Mouse (Mus musculus) CH12.LX (cell line): ENCODE measurements around the gene Lect2. TPM values are rescaled to one million over a fixed set of nuclear protein-coding genes. Genes with fewer than 3 reads are reported as not detected.

ENCODE experiments used
- DNase-seq: peaks from one replicate; pipeline ENCODE4 v3.0.0-alpha.2; 2013; ENCODE audit errors: extremely low read depth
- H3K27ac ChIP-seq: 2 replicates; pipeline ENCODE4 v1.5.1; 2012; ENCODE audit warnings: low read depth, mild to moderate bottlenecking, control low read depth, moderate library complexity; ENCODE audit not compliant: insufficient read depth
- H3K27me3 ChIP-seq: replicated peaks from 2 replicates; pipeline ENCODE3; 2012; ENCODE audit warnings: inconsistent platforms
- H3K36me3 ChIP-seq, 2 experiments: replicated peaks in 1 of 2; 2 replicates each; pipeline versions ENCODE3 to v1.6.1; 2012; ENCODE audit warnings: inconsistent platforms in 1 of 2, low read length in 1 of 2, mild to moderate bottlenecking in 1 of 2, mixed read lengths in 1 of 2, moderate library complexity in 1 of 2; ENCODE audit not compliant: control insufficient read depth in 1 of 2, insufficient read depth in 1 of 2
- H3K4me1 ChIP-seq, 2 experiments: 2 replicates each; pipeline ENCODE4 v1.6.1; 2012; ENCODE audit warnings: inconsistent platforms in 1 of 2, moderate library complexity in 1 of 2; ENCODE audit not compliant: insufficient read depth in 2 of 2, control insufficient read depth in 1 of 2
- H3K4me2 ChIP-seq: 2 replicates; pipeline ENCODE4 v1.6.1; 2012; ENCODE audit warnings: low read depth, mild to moderate bottlenecking, control low read depth; ENCODE audit not compliant: poor library complexity, insufficient read depth, severe bottlenecking
- H3K4me3 ChIP-seq, 3 experiments: fragments of 150-350 bp in 1 of 3; sonication (generic) in 1 of 3; replicated peaks in 1 of 3; 2 replicates each; pipeline versions ENCODE3 to v1.5.1; 2011 to 2012; ENCODE audit warnings: low read depth in 2 of 3, low read length in 2 of 3, mild to moderate bottlenecking in 2 of 3, moderate library complexity in 2 of 3, control low read depth in 1 of 3, improper control_type of control experiment in 1 of 3, inconsistent platforms in 1 of 3, mixed read lengths in 1 of 3; ENCODE audit not compliant: poor library complexity in 1 of 3
- H3K79me2 ChIP-seq: replicated peaks from 2 replicates; pipeline ENCODE4 v1.6.1; 2012; ENCODE audit warnings: mild to moderate bottlenecking, moderate library complexity; ENCODE audit not compliant: control insufficient read depth, poor library complexity, insufficient read depth, severe bottlenecking; ENCODE audit errors: extremely low read depth
- H3K9ac ChIP-seq: 2 replicates; pipeline ENCODE4 v1.6.1; 2012; ENCODE audit warnings: low read depth, mild to moderate bottlenecking, control low read depth, moderate library complexity; ENCODE audit not compliant: insufficient read depth
- H3K9me3 ChIP-seq: replicated peaks from 2 replicates; pipeline ENCODE3; 2012; ENCODE audit warnings: low read length, inconsistent platforms, mixed read lengths
- BHLHE40 ChIP-seq: IDR thresholded peaks from 2 replicates; pipeline ENCODE4 v1.6.1; 2011; ENCODE audit warnings: mild to moderate bottlenecking, low read depth, low read length, improper control_type of control experiment
- CHD1 ChIP-seq: IDR thresholded peaks from 2 replicates; pipeline ENCODE4 v1.6.1; 2012; ENCODE audit warnings: low read depth, low read length, improper control_type of control experiment, inconsistent platforms
- CTCF ChIP-seq, 2 experiments: IDR thresholded peaks in 1 of 2; conservative IDR thresholded peaks in 1 of 2; 2 replicates each; pipeline ENCODE4 v1.5.1; 2011 to 2012; ENCODE audit warnings: low read depth in 2 of 2, low read length in 2 of 2, improper control_type of control experiment in 1 of 2, inconsistent platforms in 1 of 2, mild to moderate bottlenecking in 1 of 2, moderate library complexity in 1 of 2
- ELF1 ChIP-seq: IDR thresholded peaks from 2 replicates; pipeline ENCODE4 v1.6.1; 2014; ENCODE audit warnings: low read depth, mild to moderate bottlenecking, inconsistent platforms, low read length, improper control_type of control experiment
- EP300 ChIP-seq: IDR thresholded peaks from 2 replicates; pipeline ENCODE4 v1.6.1; 2011; ENCODE audit warnings: low read length, improper control_type of control experiment
- ETS1 ChIP-seq: conservative IDR thresholded peaks from 2 replicates; pipeline ENCODE4 v1.6.1; 2012; ENCODE audit warnings: low read depth, mild to moderate bottlenecking, inconsistent platforms, low read length, improper control_type of control experiment, moderate library complexity
- GABPA ChIP-seq: IDR thresholded peaks from 2 replicates; pipeline ENCODE4 v1.6.1; 2012; ENCODE audit warnings: low read depth, low read length, improper control_type of control experiment, inconsistent platforms; ENCODE audit not compliant: insufficient replicate concordance
- HCFC1 ChIP-seq: IDR thresholded peaks from 2 replicates; pipeline ENCODE4 v1.6.1; 2012; ENCODE audit warnings: low read depth, mild to moderate bottlenecking, inconsistent platforms, low read length, improper control_type of control experiment
- JUN ChIP-seq: IDR thresholded peaks from 2 replicates; pipeline ENCODE4 v1.6.1; 2011; ENCODE audit warnings: low read depth, mild to moderate bottlenecking, low read length, improper control_type of control experiment, moderate library complexity; ENCODE audit not compliant: insufficient read depth
- JUND ChIP-seq: conservative IDR thresholded peaks from 2 replicates; pipeline ENCODE4 v1.6.1; 2011; ENCODE audit warnings: low read depth, low read length, improper control_type of control experiment
- MAFK ChIP-seq: IDR thresholded peaks from 2 replicates; pipeline ENCODE4 v1.6.1; 2011; ENCODE audit warnings: low read length, improper control_type of control experiment; ENCODE audit not compliant: insufficient replicate concordance
- MAZ ChIP-seq: IDR thresholded peaks from 2 replicates; pipeline ENCODE4 v1.6.1; 2012; ENCODE audit warnings: low read depth, mild to moderate bottlenecking, inconsistent platforms, low read length, improper control_type of control experiment, moderate library complexity
- MEF2A ChIP-seq: IDR thresholded peaks from 2 replicates; pipeline ENCODE4 v1.6.1; 2014; ENCODE audit warnings: low read depth, mild to moderate bottlenecking, inconsistent platforms, low read length, improper control_type of control experiment, borderline replicate concordance
- MXI1 ChIP-seq: IDR thresholded peaks from 2 replicates; pipeline ENCODE4 v1.6.1; 2011; ENCODE audit warnings: mild to moderate bottlenecking, low read depth, low read length, improper control_type of control experiment
- MYC ChIP-seq: IDR thresholded peaks from 2 replicates; pipeline ENCODE4 v1.6.1; 2011; ENCODE audit warnings: low read depth, mild to moderate bottlenecking, improper control_type of control experiment, low read length
- POLR2A ChIP-seq: IDR thresholded peaks from 2 replicates; pipeline ENCODE4 v1.6.1; 2011; ENCODE audit warnings: low read depth, mild to moderate bottlenecking, improper control_type of control experiment, low read length
- TBP ChIP-seq: conservative IDR thresholded peaks from 2 replicates; pipeline ENCODE4 v1.6.1; 2011; ENCODE audit warnings: low read depth, low read length, improper control_type of control experiment
- TCF12 ChIP-seq: IDR thresholded peaks from 2 replicates; pipeline ENCODE4 v1.6.1; 2014; ENCODE audit warnings: low read depth, mild to moderate bottlenecking, inconsistent platforms, low read length, improper control_type of control experiment
- UBTF ChIP-seq: IDR thresholded peaks from 2 replicates; pipeline ENCODE4 v1.6.1; 2012; ENCODE audit warnings: low read depth, mild to moderate bottlenecking, inconsistent platforms, low read length, improper control_type of control experiment, moderate library complexity
- USF1 ChIP-seq: IDR thresholded peaks from 2 replicates; pipeline ENCODE4 v1.6.1; 2014; ENCODE audit warnings: low read depth, mild to moderate bottlenecking, inconsistent platforms, low read length, improper control_type of control experiment
- USF2 ChIP-seq: conservative IDR thresholded peaks from 2 replicates; pipeline ENCODE4 v1.6.1; 2011; ENCODE audit warnings: low read depth, low read length, improper control_type of control experiment
- ZKSCAN1 ChIP-seq: IDR thresholded peaks from 2 replicates; pipeline ENCODE4 v1.6.1; 2012; ENCODE audit warnings: low read depth, inconsistent platforms, low read length, improper control_type of control experiment, borderline replicate concordance
- ZMIZ1 ChIP-seq: IDR thresholded peaks from 2 replicates; pipeline ENCODE4 v1.6.1; 2012; ENCODE audit warnings: low read depth, mild to moderate bottlenecking, inconsistent platforms, low read length, improper control_type of control experiment
- dilution Hi-C: fragments of 300-500 bp; cut with MboI; formaldehyde crosslinking; loops from 2 replicates; pipeline ENCODE4 v1.14.3; 2020; ENCODE audit warnings: low sequenced_read_pairs; ENCODE audit not compliant: extremely low pct_unique_long_range_greater_than_20kb, extremely low pct_ligation_motif_present
- in situ Hi-C: fragments of 300-500 bp; cut with MboI; formaldehyde crosslinking; loops from 3 replicates; pipeline ENCODE4 v1.14.3; 2019; ENCODE audit warnings: low sequenced_read_pairs, low pct_ligation_motif_present, low pct_unique_long_range_greater_than_20kb, mixed read lengths
- polyA plus RNA-seq: library from polyadenylated mRNA; unstranded; fragments of >175 nt; gene quantifications from 2 replicates; pipeline ENCODE4 v1.2.1, GENCODE M21; 2012; ENCODE audit warnings: low read depth; ENCODE audit not compliant: insufficient read length
- total RNA-seq, 2 experiments: library from RNA; depleted of rRNA; stranded (reverse); fragments of 300-350 nt in 1 of 2; fragments of >200 nt in 1 of 2; gene quantifications; 2 replicates each; pipeline ENCODE4 v1.2.3; 2012 to 2014

Lect2 gene
- total and polyA plus RNA-seq, 3 experiments, result not detected

- peaks cover 0 to 4% of the 10 kb centered on the region in 2 experiments; a peak in 1 of 4 replicates for H3K4me1 ChIP-seq
- H3K4me3 ChIP-seq, result no peak overlapping the region
- dilution Hi-C loops, result no loop called here
- H3K4me2 ChIP-seq, result no peak overlapping the region
- no peaks in the 10 kb centered on the region for H3K9me3 ChIP-seq
- no peak for DNase-seq
- no peaks in the 10 kb centered on the region for H3K79me2 ChIP-seq
- in situ Hi-C loops, result no loop called here
- no peaks in the 10 kb centered on the region for H3K36me3 ChIP-seq
- no peak for TF ChIP-seq ELF1
- no peak for TF ChIP-seq ETS1
- TF ChIP-seq CHD1, result no peak
- TF ChIP-seq MAFK, result no peak
- no peak for TF ChIP-seq MYC
- TF ChIP-seq JUND, result no peak
- TF ChIP-seq USF1, result no peak
- TF ChIP-seq ZKSCAN1, result no peak
- no peak for TF ChIP-seq GABPA
- no peak for TF ChIP-seq POLR2A
- no peak for TF ChIP-seq MXI1
- TF ChIP-seq MAZ, result no peak
- no peak for TF ChIP-seq TCF12
- no peak for TF ChIP-seq TBP
- TF ChIP-seq EP300, result no peak
- TF ChIP-seq BHLHE40, result no peak
- TF ChIP-seq, all 38 proteins: peak for 0
- H3K9ac ChIP-seq, result no peak overlapping the region
- H3K27ac ChIP-seq, result no peak overlapping the region
- peaks cover 65% of the 10 kb centered on the region for H3K27me3 ChIP-seq
These were observed 34.4 kb upstream of the Lect2 start for GRCm38 (mm10) chr13:56582720-56583119.

GRCm38 (mm10) chr13:56581961-56582434 lies 33.7 kb upstream of the Lect2 start:
- Histone ChIP-seq H3K4me1 (peaks cover 0 to 4% of the 10 kb centered on the region in 2 experiments; a peak in 1 of 4 replicates), H3K27me3 (peaks cover 62% of the 10 kb centered on the region), H3K4me3 (no peak overlapping the region), H3K27ac (no peak overlapping the region), H3K4me2 (no peak overlapping the region), H3K9ac (no peak overlapping the region), H3K79me2 (no peaks in the 10 kb centered on the region), H3K36me3 (no peaks in the 10 kb centered on the region), H3K9me3 (no peaks in the 10 kb centered on the region)
- no peak for TF ChIP-seq UBTF
- TF ChIP-seq TCF12, result no peak
- no peak for TF ChIP-seq USF2
- TF ChIP-seq MYC, result no peak
- TF ChIP-seq MAFK, result no peak
- TF ChIP-seq MXI1, result no peak
- TF ChIP-seq JUN, result no peak
- TF ChIP-seq HCFC1, result no peak
- no peak for TF ChIP-seq USF1
- TF ChIP-seq MEF2A, result no peak
- no peak for TF ChIP-seq ZKSCAN1
- no peak for TF ChIP-seq CHD1
- no peak for TF ChIP-seq ELF1
- TF ChIP-seq CTCF (conservative IDR thresholded peaks at IDR 0.05 in 1 of 2, IDR thresholded peaks at IDR 0.05 in 1 of 2; ENCODE audit: low read depth in 2 of 2, low read length in 2 of 2), result no peak
- TF ChIP-seq ZMIZ1, result no peak
- DNase-seq, result no peak
- in situ Hi-C loops, result no loop called here
- dilution Hi-C loops, result no loop called here
